Mouse (Mus musculus) retina, postnatal 7 days (tissue): Measurements from ENCODE around the gene Coro1c.

ENCODE experiments used
- DNase-seq: peaks from one replicate; pipeline ENCODE4 v3.0.0-alpha.2; 2012; ENCODE audit warnings: low read depth, low spot score

Coro1c gene

GRCm38 (mm10) chr5:113929526-113929925, 21.0 kb upstream of the Coro1c start:
- DNase-seq: no peak

GRCm38 (mm10) chr5:113924608-113925007, 16.1 kb upstream of the Coro1c start:
- no peak for DNase-seq

- no peak for DNase-seq
Measured at GRCm38 (mm10) chr5:113921310-113922166, 13.0 kb upstream of the Coro1c start.

GRCm38 (mm10) chr5:113919060-113919459, 10.5 kb upstream of the Coro1c start:
- DNase-seq: no peak

- DNase-seq: no peak
Measured at GRCm38 (mm10) chr5:113918654-113919053, 10.1 kb upstream of the Coro1c start.

- no peak for DNase-seq
Measured at GRCm38 (mm10) chr5:113910705-113911104, 2.1 kb upstream of the Coro1c start.

GRCm38 (mm10) chr5:113910065-113910701, 1.6 kb upstream of the Coro1c start:
- DNase-seq: no peak

GRCm38 (mm10) chr5:113907786-113908567, 581 bp downstream of the Coro1c start:
- no peak for DNase-seq

GRCm38 (mm10) chr5:113906958-113907735, 1.4 kb downstream of the Coro1c start:
- no peak for DNase-seq

GRCm38 (mm10) chr5:113904987-113905386, 3.6 kb downstream of the Coro1c start:
- no peak for DNase-seq

GRCm38 (mm10) chr5:113902983-113903382, 5.6 kb downstream of the Coro1c start:
- no peak for DNase-seq

GRCm38 (mm10) chr5:113902017-113902416, 6.5 kb downstream of the Coro1c start:
- no peak for DNase-seq

GRCm38 (mm10) chr5:113901074-113901571, 7.4 kb downstream of the Coro1c start:
- no peak for DNase-seq

- DNase-seq: no peak
Measured at GRCm38 (mm10) chr5:113899543-113899942, 9.0 kb downstream of the Coro1c start.

GRCm38 (mm10) chr5:113892005-113892404, 16.6 kb downstream of the Coro1c start:
- no peak for DNase-seq

- DNase-seq: no peak
Measured at GRCm38 (mm10) chr5:113890874-113891273, 17.7 kb downstream of the Coro1c start.

- no peak for DNase-seq
Measured at GRCm38 (mm10) chr5:113889912-113890311, 18.6 kb downstream of the Coro1c start.

- no peak for DNase-seq
Measured at GRCm38 (mm10) chr5:113889181-113889906, 19.2 kb downstream of the Coro1c start.

GRCm38 (mm10) chr5:113888186-113888795, 20.3 kb downstream of the Coro1c start:
- DNase-seq: no peak

GRCm38 (mm10) chr5:113887132-113887531, 21.4 kb downstream of the Coro1c start:
- no peak for DNase-seq
